Mouse (Mus musculus): ENCODE results near the gene Cd5.

GRCm38 (mm10) chr19:10707087-10707875 lies 31.5 kb downstream of the Cd5 start:
- TF ChIP-seq POLR2A (IDR thresholded peaks at IDR 0.05; ENCODE audit: insufficient read depth, low read length): no peak
- no peak for TF ChIP-seq CTCF (IDR thresholded peaks at IDR 0.05; ENCODE audit: low read depth, low read length)

All from ES-Bruce4 (cell line).